Mouse (Mus musculus): ENCODE data around the gene Slc25a20.
"Not testable (repeated sequence)": the region's sequence is repeated elsewhere in the genome, so short reads cannot be mapped to it uniquely, and the experiment has no call there.

The Slc25a20 gene

GRCm38 (mm10) chr9:108661677-108662612, at the start of gene Slc25a20:
Slc25a20 (plus strand) TSS chr9:108662088.
- peak; percentile 81 for DNase-seq (ENCODE audit: extremely low read depth, low read depth)

GRCm38 (mm10) chr9:108617301-108617700, 44.6 kb upstream of the Slc25a20 start:
- DNase-seq (ENCODE audit: extremely low read depth, low read depth): no peak

GRCm38 (mm10) chr9:108626498-108626897, 35.4 kb upstream of the Slc25a20 start:
- no peak for DNase-seq (ENCODE audit: extremely low read depth, low read depth)

- DNase-seq (ENCODE audit: extremely low read depth, low read depth): no peak
Observed at GRCm38 (mm10) chr9:108628141-108628540, 33.7 kb upstream of the Slc25a20 start.

GRCm38 (mm10) chr9:108630683-108631082, 31.2 kb upstream of the Slc25a20 start:
- DNase-seq (ENCODE audit: extremely low read depth, low read depth): peak; percentile 49

GRCm38 (mm10) chr9:108631631-108632256, 30.1 kb upstream of the Slc25a20 start:
- peak; percentile 78 for DNase-seq (ENCODE audit: extremely low read depth, low read depth)

- peak; percentile 44 for DNase-seq (ENCODE audit: extremely low read depth, low read depth)
Observed at GRCm38 (mm10) chr9:108632375-108632774, 29.5 kb upstream of the Slc25a20 start.

- no peak for DNase-seq (ENCODE audit: extremely low read depth, low read depth)
Observed at GRCm38 (mm10) chr9:108633846-108634245, 28.0 kb upstream of the Slc25a20 start.

GRCm38 (mm10) chr9:108635415-108635814, 26.5 kb upstream of the Slc25a20 start:
- no peak for DNase-seq (ENCODE audit: extremely low read depth, low read depth)

- DNase-seq (ENCODE audit: extremely low read depth, low read depth): no peak
Observed at GRCm38 (mm10) chr9:108639825-108640224, 22.1 kb upstream of the Slc25a20 start.

- no peak for DNase-seq (ENCODE audit: extremely low read depth, low read depth)
Observed at GRCm38 (mm10) chr9:108648166-108648565, 13.7 kb upstream of the Slc25a20 start.

- peak; percentile 84 for DNase-seq (ENCODE audit: extremely low read depth, low read depth)
Observed at GRCm38 (mm10) chr9:108648611-108649560, 13.0 kb upstream of the Slc25a20 start, which contains the start of gene Arih2. Arih2 (minus strand) TSS chr9:108649386.

- no peak for DNase-seq (ENCODE audit: extremely low read depth, low read depth)
Observed at GRCm38 (mm10) chr9:108649561-108650440, 12.1 kb upstream of the Slc25a20 start.

- DNase-seq (ENCODE audit: extremely low read depth, low read depth): no peak
Observed at GRCm38 (mm10) chr9:108654566-108655464, 7.1 kb upstream of the Slc25a20 start.

GRCm38 (mm10) chr9:108655865-108656264, 6.0 kb upstream of the Slc25a20 start:
- not testable (repeated sequence) for DNase-seq (ENCODE audit: extremely low read depth, low read depth)

GRCm38 (mm10) chr9:108662660-108663059, 772 bp downstream of the Slc25a20 start:
- no peak for DNase-seq (ENCODE audit: extremely low read depth, low read depth)

GRCm38 (mm10) chr9:108669875-108670274, 8.0 kb downstream of the Slc25a20 start:
- no peak for DNase-seq (ENCODE audit: extremely low read depth, low read depth)

- no peak for DNase-seq (ENCODE audit: extremely low read depth, low read depth)
Observed at GRCm38 (mm10) chr9:108673151-108673550, 11.3 kb downstream of the Slc25a20 start.

- no peak for DNase-seq (ENCODE audit: extremely low read depth, low read depth)
Observed at GRCm38 (mm10) chr9:108680026-108680425, 18.1 kb downstream of the Slc25a20 start.

All from MEL-GATA-1-ER (cell line).